Mouse (Mus musculus): Measurements from ENCODE around the gene Paqr7.

Paqr7 gene

DNA sequence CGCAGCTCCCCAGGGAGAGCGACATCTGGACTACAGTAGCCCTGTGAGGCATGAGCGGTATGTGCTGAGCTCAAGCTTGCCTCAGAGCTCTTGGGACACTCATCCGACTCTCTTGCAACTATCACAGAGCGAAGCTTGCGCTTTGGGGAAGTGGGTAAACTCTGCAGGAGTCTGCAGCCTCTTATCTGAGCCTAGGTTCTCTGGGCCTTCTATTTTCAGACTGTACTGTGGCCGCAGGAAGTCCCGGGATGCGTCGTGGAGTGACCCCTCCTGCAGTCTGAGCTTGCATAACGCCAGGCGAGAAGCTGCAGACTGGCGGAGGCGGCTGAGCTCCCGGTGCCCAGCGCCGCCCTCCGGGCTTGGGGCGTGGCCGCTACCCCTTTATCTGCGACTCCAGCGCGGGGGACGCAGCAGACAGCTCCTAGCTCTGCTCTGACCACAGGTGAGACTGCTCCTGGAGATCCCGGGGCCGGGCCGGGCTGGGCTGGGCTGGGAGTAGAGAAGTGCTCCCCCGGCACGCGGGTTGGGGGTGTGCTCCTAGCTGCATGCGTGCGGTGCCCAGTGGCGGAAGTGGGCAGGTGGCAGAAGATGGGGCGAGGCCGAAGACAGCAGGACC lies at the start of gene Paqr7:
Gene Paqr7, plus strand, starts transcription at position 103 of the 616 bp plus-strand sequence.
- no peaks in the 10 kb centered on the region for H3K27me3 ChIP-seq (ENCODE audit: control insufficient read depth, insufficient read depth, low read length, poor library complexity, severe bottlenecking)
- peak; percentile 48 for DNase-seq (ENCODE audit: low read depth, low spot score)
- no peaks in the 10 kb centered on the region for H3K36me3 ChIP-seq (ENCODE audit: control insufficient read depth, insufficient read depth, low read length, poor library complexity, severe bottlenecking)

DNA sequence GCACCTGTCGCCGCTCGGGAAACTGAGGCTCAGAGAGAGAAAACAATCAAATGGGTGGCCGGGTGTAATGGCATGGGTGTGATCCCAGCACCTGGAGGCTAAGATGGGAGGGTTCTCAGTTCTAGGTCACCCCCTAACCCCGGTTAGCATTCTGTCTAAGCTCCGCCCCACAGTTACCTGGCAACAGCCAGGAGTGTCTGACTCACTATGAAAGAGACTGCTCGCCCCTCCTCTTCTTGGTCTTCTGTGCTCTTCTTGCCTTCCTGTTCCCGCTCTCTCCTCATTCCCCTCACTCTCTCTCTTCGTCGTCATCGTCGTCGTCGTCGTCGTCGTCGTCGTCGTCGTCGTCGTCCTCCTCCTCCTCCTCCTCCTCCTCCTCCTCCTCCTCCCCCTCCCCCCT lies 48.5 kb upstream of the Paqr7 start:
- no peak for DNase-seq (ENCODE audit: low read depth, low spot score)
- Histone ChIP-seq H3K36me3 (ENCODE audit: control insufficient read depth, insufficient read depth, low read length, poor library complexity, severe bottlenecking) (no peaks in the 10 kb centered on the region), H3K27me3 (ENCODE audit: control insufficient read depth, insufficient read depth, low read length, poor library complexity, severe bottlenecking) (no peaks in the 10 kb centered on the region)

DNA sequence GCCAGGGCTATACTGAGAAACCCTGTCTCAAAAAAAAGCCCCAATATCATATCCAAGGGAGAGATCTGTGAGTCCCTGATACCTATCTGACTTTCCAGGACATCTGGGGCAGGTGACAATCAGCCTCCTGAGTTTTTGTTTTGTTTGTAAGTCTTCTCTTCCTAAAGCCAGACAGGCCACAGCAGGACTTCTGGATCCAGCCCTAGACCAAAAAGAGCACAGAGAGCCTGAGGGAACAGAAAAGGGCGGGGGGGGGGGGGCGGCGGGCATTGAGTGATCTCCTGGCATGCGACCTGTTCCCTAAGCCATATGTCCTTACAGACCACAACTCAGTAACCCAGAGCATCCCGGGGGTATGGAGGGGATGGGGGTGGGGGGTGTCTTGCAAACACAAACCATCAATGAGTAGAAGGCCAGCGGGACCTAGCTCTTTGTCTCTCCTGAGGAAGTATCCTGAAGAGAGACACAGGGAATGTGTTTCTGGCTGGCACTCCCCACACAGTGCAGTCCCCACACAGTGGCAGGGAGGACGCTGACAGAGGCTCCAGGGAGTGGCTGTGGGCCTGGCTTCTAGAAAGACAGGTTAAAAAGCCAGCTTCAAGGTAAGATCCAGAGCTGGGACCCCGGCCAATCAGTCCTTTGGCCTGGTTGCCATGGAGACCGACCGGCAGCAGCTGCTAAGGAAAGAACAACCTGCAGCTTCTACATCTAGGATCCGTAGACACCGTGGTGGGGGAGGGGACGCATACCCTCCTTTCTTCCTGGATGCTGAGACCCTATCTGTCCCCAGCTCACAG lies 46.7 kb upstream of the Paqr7 start:
- Histone ChIP-seq H3K36me3 (ENCODE audit: control insufficient read depth, insufficient read depth, low read length, poor library complexity, severe bottlenecking) (no peaks in the 10 kb centered on the region), H3K27me3 (ENCODE audit: control insufficient read depth, insufficient read depth, low read length, poor library complexity, severe bottlenecking) (no peaks in the 10 kb centered on the region)

DNA sequence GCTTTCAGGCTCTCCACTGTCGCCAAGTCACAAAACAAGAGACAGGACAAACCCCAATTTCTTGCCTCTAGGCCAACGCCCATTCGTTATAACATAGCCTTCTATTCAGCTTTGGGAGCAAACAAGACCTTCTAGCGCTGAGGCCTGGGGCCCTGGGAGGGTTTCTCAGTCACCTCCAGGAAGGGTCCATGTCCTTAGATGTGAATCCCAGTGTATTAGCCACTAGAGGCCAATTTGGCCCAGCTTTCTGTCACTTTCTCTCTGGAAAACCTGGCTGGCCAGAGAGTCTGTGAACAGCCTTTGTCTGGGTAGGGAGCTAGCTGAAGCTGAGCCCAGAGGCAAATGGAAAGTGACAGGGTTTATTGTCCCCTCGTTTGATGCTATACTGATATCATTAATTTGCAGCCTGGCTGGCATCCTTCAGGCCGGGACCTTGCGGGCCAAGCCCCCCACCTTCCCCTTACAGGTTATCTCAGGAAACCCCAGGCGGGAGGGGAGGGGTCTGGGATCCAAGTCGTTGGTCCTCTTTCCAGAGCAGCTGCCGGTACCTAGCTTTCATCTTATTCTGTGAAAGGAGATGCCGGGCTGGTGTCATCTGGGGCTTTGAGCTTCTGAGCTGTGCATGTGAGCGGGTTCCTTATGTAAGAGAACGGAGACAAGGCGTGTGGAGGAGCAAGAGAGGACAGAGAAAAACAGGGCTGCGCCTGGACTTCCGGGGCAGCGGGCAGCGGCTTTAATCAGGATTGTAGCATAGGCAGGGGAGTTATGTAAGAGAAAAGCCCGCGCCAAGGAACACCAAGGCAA lies 45.9 kb upstream of the Paqr7 start:
- H3K36me3 ChIP-seq (ENCODE audit: control insufficient read depth, insufficient read depth, low read length, poor library complexity, severe bottlenecking), result no peaks in the 10 kb centered on the region
- H3K27me3 ChIP-seq (ENCODE audit: control insufficient read depth, insufficient read depth, low read length, poor library complexity, severe bottlenecking), result no peaks in the 10 kb centered on the region
- DNase-seq (ENCODE audit: low read depth, low spot score), result no peak

More for the DNA sequence above, 46.7 kb upstream of the Paqr7 start:
- no peak for DNase-seq (ENCODE audit: low read depth, low spot score)

DNA sequence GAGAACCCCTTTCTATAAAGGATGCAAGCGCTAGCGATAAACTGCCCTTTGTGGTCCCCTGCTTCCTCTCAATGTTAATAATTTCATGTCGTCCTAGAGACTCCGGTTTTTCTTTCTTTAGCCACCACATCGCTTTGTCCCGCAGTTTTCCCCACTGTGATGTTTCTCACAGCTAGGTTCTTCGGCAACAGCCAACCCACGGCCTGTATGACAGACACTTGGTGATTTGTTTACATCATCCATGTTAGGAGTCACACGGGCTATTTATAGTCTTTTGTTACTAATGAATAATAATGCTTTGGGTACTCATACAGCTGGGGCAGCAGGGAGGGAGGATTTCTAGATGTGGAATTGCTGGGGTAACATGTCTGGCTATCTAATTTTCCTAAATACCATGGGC lies 45.0 kb upstream of the Paqr7 start:
- DNase-seq (ENCODE audit: low read depth, low spot score), result no peak

DNA sequence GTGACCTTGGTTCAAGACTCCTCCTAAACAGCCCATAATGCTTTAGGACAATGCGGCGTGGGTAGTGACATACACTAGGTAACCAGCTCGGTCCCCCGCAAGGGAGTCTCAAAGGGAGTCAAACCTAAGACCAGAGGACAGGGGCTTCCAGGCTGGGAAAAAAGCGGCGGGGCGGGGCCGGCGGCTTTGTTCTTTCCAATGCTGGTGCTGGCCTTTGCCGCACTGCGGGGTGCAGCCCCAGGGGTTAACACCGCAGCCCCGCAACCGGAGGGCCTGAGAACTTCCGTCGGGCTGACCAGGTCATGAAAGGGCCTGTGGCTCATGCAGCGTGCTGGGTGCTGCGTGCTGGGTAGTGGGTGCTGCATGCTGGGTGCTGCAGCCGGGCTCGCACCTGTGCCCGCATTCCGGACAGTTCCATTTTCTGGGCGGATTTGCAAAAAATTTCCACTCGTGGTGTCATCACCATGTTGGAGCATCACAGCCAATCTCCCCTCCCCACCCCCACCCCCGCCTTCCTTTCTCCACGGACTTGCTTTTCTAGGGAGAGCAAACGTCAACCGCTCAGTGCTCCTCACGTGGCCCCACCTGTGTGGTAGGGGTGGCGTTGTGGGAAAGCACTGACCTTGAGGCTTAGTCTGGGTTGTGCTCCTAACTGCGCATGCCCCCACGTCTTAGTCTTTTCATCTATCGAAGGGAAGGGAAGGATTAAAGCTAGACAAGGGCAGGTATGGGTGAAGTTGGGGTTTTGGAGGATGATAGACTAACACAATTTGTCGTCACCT lies 42.7 kb upstream of the Paqr7 start:
- Histone ChIP-seq H3K27me3 (ENCODE audit: control insufficient read depth, insufficient read depth, low read length, poor library complexity, severe bottlenecking) (no peaks in the 10 kb centered on the region), H3K36me3 (ENCODE audit: control insufficient read depth, insufficient read depth, low read length, poor library complexity, severe bottlenecking) (no peaks in the 10 kb centered on the region)
- no peak for DNase-seq (ENCODE audit: low read depth, low spot score)

More for the DNA sequence above, 45.0 kb upstream of the Paqr7 start:
- Histone ChIP-seq H3K27me3 (ENCODE audit: control insufficient read depth, insufficient read depth, low read length, poor library complexity, severe bottlenecking) (no peaks in the 10 kb centered on the region), H3K36me3 (ENCODE audit: control insufficient read depth, insufficient read depth, low read length, poor library complexity, severe bottlenecking) (no peaks in the 10 kb centered on the region)

DNA sequence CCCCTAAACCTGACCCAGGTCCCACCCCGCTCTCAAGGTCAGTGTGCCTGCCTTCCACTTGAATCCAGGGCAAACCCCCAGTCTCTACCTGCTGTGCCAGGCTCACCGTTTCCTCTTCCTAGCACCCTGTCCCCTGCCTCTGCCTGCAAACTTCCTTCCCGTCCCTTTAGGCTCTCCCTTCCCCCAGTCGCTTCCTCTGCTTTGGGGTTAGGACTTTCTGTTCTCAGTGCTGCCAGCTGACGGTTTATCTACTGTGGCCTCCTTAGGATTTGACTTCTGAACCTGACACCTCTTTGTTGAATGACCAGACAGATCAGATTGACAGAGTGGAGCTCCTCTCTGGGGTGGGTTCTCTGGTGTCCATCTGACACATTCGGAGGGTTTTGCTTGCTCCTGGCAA lies 41.2 kb upstream of the Paqr7 start:
- H3K27me3 ChIP-seq (ENCODE audit: control insufficient read depth, insufficient read depth, low read length, poor library complexity, severe bottlenecking), result no peaks in the 10 kb centered on the region
- no peak for DNase-seq (ENCODE audit: low read depth, low spot score)
- H3K36me3 ChIP-seq (ENCODE audit: control insufficient read depth, insufficient read depth, low read length, poor library complexity, severe bottlenecking), result no peaks in the 10 kb centered on the region

DNA sequence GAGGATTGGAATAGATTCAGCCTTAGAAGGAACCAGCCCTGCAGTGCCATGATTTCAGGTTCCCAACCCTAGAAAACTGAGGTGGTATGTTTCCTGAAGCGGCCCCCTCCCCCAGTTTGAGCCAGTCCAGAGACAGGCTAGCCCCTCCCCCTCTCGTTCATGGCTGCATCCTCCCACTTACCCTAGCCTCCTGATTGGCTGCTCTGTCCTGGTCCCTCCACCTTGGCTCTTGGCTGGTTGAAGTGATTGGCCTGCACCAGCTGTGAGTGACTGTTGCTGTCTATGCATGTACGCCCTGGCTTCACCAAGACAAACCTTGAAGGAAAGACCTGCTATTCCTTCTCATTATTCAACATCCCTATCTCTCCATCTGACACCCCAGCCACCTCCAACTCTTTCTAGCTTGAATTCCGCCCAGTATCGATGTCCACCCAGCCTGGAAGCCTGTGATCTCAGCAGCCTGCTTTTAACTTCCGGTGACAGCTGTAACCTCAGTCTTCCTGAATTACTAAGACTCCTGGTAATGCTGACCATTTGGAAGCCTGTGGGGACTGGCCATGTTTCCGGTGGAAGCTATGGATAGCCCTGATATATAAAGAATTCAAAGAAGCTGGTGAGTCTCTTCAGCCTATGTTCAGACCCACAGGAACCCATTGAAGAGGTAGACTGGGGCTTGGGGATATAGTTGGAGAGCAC lies 39.2 kb upstream of the Paqr7 start:
- Histone ChIP-seq H3K36me3 (ENCODE audit: control insufficient read depth, insufficient read depth, low read length, poor library complexity, severe bottlenecking) (no peaks in the 10 kb centered on the region), H3K27me3 (ENCODE audit: control insufficient read depth, insufficient read depth, low read length, poor library complexity, severe bottlenecking) (no peaks in the 10 kb centered on the region)
- DNase-seq (ENCODE audit: low read depth, low spot score), result no peak

DNA sequence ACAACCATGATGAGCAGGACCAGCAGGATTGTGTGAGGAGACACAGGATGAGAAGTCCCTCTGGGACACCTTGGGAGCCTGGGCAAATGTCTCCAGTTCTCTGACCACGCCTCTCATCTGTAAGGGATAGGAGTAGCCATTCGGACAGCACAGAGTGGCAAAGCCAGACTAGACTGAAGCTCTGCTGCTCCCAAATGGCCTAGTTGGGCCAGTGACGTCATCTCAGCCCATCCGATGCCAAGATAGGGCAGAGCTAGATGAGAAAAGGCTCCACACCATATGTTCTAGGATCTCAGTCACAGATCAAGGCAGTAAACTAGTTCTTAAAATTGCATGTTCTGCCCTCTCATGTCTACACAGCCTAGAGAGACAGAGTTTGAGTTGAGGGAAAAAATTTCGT lies 37.6 kb upstream of the Paqr7 start:
- Histone ChIP-seq H3K36me3 (ENCODE audit: control insufficient read depth, insufficient read depth, low read length, poor library complexity, severe bottlenecking) (no peaks in the 10 kb centered on the region), H3K27me3 (ENCODE audit: control insufficient read depth, insufficient read depth, low read length, poor library complexity, severe bottlenecking) (no peaks in the 10 kb centered on the region)
- DNase-seq (ENCODE audit: low read depth, low spot score), result no peak

DNA sequence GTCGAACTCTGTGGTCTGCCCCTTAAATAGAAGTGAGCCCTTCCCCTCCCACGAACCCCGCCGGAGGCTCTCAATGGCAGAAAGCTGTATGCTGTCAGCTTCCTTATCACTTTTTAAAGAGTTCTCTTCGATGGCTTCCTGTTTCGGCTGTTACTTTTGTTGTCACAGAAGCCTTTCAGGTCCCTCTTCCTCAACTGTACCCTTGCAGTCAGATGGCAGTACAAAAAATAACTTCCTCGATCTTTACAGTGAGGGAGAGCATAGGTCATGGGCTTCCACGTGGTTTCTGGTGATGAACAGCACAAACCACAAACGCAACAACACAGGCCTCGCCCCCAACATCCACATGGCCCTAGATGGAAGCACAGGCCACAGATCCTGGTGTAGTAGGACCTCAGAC lies 36.2 kb upstream of the Paqr7 start:
- Histone ChIP-seq H3K27me3 (ENCODE audit: control insufficient read depth, insufficient read depth, low read length, poor library complexity, severe bottlenecking) (no peaks in the 10 kb centered on the region), H3K36me3 (ENCODE audit: control insufficient read depth, insufficient read depth, low read length, poor library complexity, severe bottlenecking) (no peaks in the 10 kb centered on the region)
- DNase-seq (ENCODE audit: low read depth, low spot score), result peak; percentile 61

DNA sequence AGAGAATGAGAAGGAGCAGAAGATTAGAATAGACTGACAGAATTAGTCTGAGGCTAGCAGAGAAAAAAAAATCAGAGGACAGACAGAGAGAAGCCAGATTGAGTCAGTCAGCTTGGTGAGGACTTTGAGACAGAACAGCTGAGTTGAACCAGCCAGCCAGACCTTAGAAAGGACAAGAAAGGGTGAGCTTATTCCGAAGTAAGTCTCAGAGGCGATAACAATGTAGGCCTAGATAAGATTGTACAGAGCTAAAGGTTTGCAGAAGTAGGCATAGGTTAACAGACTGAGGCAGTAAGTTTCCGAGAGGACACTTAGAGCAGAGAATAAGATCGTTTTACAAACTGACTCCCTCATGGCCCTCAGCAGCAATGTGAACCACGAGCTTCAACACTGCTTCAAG lies 35.2 kb upstream of the Paqr7 start:
- Histone ChIP-seq H3K36me3 (ENCODE audit: control insufficient read depth, insufficient read depth, low read length, poor library complexity, severe bottlenecking) (no peaks in the 10 kb centered on the region), H3K27me3 (ENCODE audit: control insufficient read depth, insufficient read depth, low read length, poor library complexity, severe bottlenecking) (no peaks in the 10 kb centered on the region)
- DNase-seq (ENCODE audit: low read depth, low spot score), result no peak

DNA sequence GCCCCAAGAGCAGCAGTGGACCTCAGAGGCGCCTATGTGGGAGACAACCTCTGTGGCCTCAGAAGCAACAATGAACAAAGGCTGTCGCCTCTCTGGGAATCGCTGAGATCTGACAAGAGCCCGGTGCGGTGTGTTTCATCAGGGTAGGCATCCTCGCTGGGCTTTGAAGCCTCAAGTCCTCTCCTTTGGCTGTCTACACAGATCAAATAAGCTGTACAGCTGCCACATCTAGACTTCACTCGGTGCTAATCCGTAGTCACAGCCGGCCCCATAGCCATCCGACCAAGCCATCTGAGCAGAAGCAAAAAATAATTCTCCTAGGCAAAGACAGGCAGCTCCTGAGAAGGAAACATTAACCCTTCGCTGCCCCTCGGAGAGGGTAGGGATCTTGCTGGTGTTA lies 30.7 kb upstream of the Paqr7 start:
- no peak for DNase-seq (ENCODE audit: low read depth, low spot score)
- Histone ChIP-seq H3K36me3 (ENCODE audit: control insufficient read depth, insufficient read depth, low read length, poor library complexity, severe bottlenecking) (no peaks in the 10 kb centered on the region), H3K27me3 (ENCODE audit: control insufficient read depth, insufficient read depth, low read length, poor library complexity, severe bottlenecking) (no peaks in the 10 kb centered on the region)

DNA sequence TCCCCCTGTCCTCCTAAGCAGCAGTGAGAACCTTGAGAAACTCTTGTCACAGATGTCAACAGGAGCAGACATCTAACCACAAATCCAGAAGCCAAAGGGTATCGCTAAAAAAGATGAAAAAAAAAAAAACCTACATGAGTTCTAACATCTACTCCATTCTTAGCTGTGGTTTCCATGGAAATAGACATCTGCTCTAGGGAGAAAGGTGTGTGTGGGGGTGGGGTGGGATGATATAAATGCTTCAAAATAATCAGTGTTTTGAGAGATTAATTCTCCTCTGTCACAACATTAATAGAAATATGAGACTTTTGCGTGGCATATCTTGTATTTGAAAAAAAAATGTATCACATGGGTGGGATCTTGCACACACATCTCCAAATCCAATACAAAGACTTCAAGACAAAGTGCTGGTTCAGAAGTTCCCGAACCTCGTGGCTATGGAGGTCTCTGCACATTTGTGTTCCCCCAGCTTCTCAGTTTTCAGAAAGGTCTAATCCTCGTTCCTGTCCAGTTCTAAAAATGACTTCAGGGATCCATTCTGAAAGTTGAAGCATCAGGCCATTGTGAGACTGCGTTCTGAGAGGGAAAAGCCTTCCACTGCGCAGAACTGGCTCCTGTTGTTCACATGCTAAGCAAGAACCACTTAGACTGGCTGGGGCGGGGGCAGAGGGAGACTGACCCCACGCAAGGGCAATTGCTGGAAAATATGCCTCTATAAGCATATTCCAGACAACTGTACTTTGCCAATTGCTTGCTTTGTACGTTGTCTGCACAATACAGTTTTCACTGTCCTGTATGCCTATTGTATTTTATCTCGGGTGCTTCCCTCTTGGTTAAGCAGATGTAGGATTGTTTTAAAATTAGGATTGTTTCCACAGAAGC lies 29.9 kb upstream of the Paqr7 start:
- no peak for DNase-seq (ENCODE audit: low read depth, low spot score)
- no peaks in the 10 kb centered on the region for H3K36me3 ChIP-seq (ENCODE audit: control insufficient read depth, insufficient read depth, low read length, poor library complexity, severe bottlenecking)
- no peaks in the 10 kb centered on the region for H3K27me3 ChIP-seq (ENCODE audit: control insufficient read depth, insufficient read depth, low read length, poor library complexity, severe bottlenecking)

Measured in splenic B cell, adult 2 months (primary cell).